Mouse (Mus musculus) T-helper 1 cell (primary cell): ENCODE results near the gene Ccdc107.

Source experiments
- in situ Hi-C: fragments of 300-600 bp; cut with MboI, MseI; formaldehyde crosslinking; loops from one replicate; pipeline ENCODE4 v1.15.1; 2025; ENCODE audit warnings: high pct_unique_total_duplicates

The Ccdc107 gene

DNA sequence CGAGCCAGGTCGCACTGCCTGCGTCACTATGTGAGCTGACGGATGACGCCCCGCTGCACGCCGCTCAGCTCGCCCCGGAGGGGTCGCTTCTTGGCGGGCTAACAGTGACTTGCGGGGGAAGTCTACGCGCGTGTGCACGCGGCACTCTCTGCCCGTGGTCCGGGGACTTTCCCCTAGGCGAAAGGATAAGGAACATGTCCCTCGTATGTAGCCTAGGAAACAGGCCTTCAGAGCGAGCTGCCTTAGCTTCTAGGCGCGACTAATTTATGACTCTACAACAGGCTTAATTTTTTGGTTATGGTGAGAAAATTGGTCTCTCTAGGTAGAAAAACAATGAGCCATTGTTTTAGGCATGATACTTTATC, at the start of gene Ccdc107:
Ccdc107 (plus strand) TSS at position 80 of the 365 bp plus-strand sequence.
- in situ Hi-C loops = loop anchor here (10.0 kb wide), 1 partner anchor 448 kb away; the partner anchor contains the start of gene Fam214b

DNA sequence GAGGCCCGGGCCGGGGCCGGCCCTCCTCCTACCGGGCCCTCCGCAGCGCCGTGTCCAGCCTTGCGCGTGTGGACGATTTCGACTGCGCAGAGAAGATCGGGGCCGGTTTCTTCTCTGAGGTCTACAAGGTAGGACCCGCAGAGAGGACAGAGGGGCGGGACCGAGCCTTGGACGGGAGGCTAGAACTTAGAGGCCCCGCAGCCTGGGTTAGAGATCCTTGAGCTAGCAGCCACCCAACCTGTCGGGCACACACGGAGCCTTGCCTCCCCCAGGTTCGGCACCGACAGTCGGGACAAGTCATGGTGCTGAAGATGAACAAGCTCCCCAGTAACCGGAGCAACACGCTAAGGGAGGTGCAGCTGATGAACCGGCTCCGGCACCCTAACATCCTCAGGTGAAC, 49.2 kb upstream of the Ccdc107 start:
- in situ Hi-C loops = loop anchor here (5.0 kb wide), 1 partner anchor 39 kb away; the partner anchor contains the start of gene Sit1

DNA sequence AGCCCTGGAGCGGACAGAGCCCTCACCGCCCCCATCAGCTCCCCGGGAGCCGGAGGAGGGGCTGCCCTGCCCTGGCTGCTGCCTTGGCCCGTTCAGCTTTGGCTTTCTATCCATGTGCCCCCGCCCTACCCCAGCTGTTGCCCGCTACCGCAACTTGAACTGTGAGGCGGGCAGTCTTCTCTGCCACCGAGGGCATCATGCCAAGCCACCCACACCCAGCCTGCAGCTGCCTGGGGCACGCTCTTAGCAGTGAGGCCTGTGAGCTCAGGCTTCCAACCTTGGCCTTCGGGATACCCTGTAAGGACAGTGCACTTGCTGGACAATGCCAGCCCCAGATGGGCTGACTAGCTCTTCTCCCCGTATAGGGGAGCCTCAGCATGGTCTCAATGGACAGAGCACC, 45.4 kb upstream of the Ccdc107 start:
- in situ Hi-C loops = no loop called here

DNA sequence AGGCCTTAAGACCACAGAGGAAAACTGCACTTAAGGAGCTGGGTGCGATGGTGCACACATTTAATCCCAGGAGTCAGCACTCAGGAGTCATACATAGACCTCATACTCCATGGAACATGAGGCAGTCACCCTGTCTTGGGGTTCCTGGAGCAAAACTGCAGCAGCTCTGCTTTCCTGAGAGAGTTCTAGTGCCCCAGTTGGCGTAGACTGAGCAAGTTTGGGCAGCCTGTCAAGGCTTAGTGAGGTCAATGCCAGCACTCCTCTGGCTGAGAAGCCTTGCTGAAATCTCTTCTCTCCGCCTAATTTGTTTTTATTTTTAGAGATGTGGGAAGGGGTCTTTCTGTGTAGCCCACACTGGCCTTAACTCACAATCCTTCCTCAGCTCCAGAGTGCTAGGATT, 44.1 kb upstream of the Ccdc107 start:
- in situ Hi-C loops = no loop called here

DNA sequence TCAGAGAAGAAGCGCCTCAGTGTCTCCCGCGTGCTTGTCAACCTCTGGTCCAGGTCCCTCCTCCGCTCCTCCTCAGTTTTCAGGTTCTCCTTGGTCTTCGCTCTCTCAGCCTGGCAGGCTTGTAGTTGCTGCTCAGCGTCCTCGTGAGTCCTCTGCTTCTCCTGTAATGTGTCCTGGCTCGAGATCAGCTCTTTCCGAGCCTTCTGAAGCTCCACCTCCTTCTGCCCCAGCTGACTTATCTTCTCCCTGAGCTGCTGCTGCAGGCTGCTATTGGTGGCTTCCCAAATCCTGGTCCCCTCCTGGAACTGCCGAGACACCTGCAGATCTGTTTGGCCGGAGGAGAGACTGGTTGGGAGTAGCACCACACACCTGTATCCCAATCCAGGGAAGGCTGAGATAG, 40.4 kb upstream of the Ccdc107 start:
- in situ Hi-C loops = no loop called here

DNA sequence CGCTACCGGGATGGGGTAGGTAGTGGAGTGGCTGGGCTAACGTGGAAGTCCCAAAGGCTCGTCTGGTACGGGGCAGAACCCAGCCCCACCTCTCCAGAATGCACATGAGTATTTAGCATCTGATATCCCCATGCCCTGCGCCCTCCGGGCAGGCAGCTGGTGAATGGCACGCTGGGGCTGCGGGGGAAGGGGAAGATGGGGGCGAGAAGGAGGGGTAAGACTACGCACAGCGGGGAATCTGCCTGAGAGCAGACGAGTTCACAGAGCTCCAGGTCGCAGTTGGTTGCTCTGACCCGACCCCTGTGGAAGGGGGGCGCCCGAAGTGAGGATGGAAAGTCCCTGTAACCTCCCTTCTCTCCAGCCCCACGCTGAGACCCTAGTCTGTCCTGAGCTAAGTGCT, 39.3 kb upstream of the Ccdc107 start:
- in situ Hi-C loops = no loop called here

DNA sequence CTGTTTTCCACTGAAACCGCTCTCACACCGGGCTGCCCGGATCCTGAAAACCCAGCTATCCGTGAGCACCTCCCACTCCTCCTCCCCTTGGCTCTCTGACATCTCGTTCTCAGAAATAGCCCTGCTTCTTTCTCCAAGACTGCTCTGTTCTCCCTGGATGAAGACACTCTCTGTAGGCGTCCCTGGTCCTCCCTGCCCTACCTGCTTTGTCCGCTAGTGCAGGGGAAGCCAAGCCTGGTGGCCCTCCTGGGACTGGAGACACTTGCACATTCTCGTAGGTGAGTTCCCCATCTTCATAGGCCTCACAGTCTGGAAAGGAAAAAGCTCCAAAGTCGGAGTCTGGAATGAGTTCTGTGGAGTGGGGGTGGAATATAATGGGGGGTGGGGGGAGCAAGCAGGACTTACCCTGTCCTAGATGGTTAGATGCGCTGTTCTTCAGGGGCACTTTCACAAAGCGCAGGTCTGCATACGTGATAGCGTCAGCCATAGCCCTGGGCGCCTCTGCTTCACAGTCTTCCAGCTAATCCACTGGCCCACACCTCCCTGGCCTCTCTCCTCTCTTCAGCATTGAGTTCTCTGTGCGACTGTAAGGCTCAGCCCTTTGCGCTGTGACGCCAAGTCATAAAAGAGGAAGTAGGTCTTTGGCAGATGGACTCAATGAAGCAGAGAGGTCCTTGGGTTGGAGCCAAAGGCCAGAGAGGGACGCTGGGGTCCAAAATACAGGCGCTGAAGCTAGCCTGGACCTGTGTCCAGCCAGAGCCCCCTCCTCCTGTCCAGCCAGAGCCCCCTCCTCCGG, 38.5 kb upstream of the Ccdc107 start, which contains the start of gene Cd72:
Cd72 (minus strand) TSS at position 588 of the 796 bp plus-strand sequence.
- in situ Hi-C loops = no loop called here

DNA sequence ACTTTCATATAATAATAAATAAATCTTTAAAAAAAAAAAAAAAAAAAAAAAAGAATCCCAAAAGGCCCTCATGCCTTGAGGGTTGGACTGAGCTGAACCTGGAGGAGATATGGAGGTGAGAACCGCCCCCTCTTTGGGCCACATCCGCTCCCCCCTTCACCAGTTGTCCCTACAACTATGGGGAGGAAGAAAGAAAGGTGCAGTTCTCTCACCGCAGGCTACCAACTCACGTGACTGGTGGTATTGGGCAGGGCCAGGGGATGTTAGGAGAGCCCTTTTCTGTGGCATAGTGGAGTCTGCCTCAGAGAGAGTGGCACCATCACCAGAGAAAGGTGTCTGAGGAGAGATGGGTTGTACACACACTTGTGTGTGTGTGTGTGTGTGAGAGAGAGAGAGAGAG, 36.2 kb upstream of the Ccdc107 start:
- in situ Hi-C loops = no loop called here

DNA sequence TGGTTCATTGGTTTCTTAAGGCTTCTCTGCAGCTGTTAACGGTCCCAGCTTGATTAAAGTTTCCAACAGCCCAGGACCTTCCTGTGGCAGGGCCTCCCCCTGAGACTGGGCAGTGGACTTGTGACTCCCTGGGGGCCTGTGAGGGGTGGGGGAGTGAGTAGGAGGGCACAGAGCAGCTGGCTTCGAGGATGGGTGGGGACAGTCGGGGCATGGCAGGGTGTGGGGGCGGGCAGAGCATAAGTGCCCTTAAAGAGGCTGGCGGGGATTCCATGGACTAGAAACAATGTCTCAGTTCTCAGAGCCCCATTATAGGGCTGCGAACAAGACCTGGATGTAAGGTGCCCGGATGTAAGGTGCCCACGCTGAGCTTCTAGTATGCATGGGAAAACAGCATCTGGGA, 35.6 kb upstream of the Ccdc107 start:
- in situ Hi-C loops = no loop called here

DNA sequence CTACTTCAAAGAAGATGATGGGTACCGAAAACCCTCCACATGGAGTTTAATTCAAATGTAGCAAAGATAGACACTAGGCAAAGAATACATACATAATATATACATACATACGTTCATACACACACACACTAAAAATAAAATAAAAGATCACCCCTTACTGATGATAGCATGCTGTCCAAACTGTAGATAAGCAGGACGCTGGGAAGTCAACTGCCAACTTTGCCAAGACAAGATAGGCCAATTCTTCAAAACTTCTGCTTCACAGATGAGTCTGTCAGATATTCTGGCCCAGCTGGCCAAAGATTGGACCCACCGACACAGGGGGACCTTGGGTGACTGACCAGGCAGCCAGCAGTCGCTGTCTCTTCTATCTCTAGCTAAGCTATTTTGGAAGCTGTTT, 29.6 kb upstream of the Ccdc107 start:
- in situ Hi-C loops = no loop called here

DNA sequence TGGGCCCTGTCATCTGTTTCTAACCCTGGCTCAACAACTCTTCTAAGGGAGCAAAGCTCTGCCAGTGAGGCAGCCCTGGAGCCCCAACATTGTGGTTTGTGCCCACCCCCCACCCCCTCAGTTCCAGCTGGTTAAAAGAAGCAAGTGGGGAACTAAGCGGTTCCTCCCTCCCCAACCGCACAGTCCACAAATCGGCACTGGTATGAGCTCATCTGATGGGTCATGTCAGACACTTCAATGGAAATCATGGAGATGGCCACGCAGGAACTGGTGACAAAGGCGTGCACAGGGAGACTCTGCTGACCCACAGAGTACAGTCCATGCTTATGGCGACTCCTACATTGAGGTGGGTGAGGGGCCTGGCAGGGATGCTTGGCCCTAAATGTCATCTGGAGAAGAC, 26.8 kb upstream of the Ccdc107 start:
- in situ Hi-C loops = no loop called here

DNA sequence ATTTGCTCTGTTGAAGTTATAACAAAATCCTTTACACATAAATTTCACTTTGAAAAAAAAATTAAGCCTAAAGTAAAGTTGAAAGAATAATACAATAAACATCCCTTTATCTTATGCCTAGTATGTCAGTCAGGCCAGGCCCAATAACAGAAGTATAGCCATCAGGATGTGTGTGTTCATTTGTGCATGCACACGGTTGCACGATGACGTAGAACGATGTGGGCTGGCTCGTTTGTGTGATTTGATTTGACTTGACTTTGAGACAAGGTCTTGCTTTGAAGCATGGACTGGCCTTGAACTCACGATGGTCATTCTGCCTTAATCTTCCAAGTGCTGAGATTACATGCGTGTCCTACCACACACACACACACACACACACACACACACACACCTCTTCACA, 25.8 kb upstream of the Ccdc107 start:
- in situ Hi-C loops = no loop called here

DNA sequence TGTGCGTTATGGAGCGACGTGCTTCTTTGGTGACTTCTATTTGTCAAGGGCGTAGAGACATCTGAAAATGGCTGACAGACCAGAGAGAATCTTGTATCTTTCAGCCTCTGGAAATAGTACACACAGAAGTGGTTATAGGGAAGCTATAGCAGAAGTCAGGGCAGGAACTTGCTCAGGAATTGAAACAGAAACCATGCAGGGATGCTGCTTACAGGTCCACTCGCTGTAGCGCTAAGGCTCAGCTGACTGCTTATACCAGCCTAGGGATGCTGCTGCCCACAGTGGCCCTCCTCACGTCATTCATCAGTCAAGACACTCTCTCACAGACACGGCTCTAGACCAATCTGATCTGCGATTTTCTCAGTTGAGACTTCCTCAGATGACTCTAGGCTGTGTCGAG, 22.4 kb upstream of the Ccdc107 start:
- in situ Hi-C loops = no loop called here

DNA sequence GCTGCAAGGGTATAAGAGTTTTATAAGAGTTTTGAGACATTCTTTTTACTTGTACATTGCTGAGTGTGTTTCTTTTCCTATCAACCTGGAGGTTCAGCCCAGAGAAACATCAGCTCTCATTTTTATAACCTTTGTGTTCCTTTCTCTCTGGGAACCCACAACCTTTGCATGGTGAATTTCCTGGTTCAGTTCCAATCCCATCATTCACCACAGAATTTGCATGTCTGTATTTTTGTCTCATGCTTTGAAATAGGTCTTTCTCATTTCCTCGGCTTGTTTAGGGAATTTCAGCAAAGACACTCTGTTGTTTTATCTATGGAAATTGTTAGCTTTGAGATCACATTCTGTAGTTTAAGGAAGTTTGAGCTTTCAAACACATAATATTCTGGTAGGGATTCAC, 19.1 kb upstream of the Ccdc107 start:
- in situ Hi-C loops = no loop called here

DNA sequence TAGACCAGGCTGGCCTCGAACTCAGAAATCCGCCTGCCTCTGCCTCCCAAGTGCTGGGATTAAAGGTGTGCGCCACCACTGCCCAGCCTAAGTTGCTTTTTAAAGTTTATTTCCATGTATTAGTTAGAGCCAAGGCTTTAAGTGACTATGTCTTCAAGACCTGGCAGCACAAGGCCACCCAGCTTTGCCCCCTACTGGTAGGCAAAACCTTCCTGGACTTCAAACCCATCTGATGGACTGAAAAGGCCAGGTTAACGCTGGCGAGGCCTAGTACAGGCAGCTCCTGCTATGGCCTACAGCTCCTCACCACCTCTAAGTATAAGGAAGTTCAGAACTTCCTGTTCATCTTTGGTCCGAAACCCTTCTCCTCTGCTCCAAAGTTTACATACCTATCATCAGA, 16.1 kb upstream of the Ccdc107 start:
- in situ Hi-C loops = no loop called here

DNA sequence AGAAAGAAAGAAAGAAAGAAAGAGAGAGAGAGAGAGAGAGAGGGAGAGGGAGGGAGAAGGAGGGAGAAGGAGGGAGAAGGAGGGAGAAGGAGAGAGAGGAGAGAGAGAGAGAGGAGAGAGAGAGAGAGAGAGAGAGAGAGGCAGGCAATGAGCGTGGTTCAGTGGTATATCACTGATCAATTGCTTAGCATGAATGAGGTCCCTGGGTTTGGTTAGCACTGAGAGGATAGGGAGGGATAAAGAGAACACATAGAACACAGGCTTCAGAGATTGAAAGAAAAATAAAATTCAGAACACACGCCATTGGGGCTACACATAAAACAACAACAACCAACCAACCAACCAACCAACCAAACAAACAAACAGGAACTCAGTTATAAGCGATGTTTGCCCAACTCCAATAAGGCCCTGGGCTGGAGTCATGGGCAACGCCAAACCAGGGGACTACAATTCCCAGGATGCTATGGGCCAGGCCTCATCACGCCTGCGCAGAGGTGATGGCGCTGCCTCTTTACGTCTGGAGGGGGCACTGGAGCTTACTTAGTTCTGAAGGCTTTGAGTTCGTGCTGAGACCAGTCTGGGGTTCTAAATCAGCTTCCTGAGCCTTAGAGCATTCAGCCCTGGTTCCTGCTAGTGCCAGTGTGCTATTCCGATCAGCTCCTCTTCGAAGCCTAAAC, 14.7 kb upstream of the Ccdc107 start:
- in situ Hi-C loops = no loop called here

DNA sequence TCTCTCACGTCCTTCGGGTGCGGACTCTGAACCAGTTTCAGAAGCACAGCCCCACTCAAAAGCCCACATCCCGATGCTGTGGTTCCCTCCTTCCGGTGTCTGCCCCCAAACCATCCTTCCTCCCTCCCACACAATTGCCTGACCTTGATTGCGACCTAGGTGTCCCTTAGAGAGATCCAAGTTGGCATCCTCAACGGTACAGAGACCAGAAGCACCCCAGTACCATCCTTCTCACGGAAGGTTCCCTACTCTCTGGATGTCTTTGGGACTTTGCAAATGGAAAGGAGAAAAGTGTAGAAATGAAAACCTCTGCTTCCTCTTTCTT, 14.2 kb upstream of the Ccdc107 start:
- in situ Hi-C loops = no loop called here

DNA sequence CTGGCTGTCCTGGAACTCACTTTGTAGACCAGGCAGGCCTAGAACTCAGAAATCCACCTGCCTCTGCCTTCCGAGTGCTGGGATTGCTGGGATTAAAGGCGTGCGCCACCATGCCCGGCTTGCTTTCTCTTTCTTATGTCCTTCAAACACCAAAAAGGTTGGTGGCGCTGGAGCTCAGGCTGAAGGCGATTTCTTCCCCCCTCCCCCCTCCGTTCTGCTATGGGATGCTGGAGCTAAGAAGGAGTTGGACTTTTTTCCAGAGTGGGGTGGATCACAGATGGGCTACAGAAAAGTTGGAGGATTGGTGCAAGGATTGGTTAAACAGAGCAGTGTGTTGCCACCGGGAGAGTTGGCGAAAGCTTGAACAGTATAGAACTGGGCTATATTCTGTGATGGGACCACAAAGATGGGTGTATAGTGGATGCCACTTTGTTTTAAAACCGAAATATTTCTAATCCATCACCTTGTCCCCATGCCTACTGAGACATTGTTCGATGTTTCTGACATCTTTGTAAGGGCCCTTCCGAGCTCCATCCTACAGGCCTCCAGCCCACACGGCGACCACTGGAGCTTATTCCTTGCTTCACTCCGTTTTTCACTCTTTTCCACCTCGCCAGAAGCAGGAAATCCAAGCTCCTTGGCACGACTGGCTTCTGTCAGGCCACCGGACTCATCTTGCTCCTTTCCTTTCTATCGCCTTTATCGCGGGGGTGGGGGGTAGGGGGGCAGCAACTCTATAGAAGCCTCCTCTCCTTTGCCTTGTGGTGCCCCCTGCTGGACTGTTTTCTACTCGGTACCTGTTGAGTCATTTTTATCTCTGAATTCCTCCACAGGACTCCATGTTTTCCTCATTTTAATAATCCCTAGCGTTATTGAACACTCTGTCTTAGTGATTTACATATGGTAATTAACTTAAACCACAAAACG, 13.5 kb upstream of the Ccdc107 start:
- in situ Hi-C loops = no loop called here

DNA sequence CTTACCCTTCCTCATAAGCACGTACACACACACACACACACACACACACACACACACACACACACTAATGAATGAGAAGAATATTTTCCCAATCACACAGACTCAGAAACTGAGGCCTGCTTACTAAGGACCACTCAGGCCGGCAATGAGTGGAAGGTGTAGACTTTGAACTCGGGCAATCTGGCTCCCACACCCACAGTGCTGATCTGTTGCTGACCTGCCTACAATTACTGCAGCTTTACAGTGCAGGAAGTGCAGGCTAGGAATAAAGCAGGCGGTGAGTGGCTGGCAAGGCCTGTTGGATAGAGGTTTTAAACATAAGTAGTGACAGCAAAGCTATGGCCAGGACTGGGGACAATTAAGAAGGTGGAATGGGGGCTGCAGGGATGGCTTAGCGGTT, 11.7 kb upstream of the Ccdc107 start:
- in situ Hi-C loops = loop anchor here (5.0 kb wide), 1 partner anchor 39 kb away; the partner anchor contains the start of gene Tesk1

DNA sequence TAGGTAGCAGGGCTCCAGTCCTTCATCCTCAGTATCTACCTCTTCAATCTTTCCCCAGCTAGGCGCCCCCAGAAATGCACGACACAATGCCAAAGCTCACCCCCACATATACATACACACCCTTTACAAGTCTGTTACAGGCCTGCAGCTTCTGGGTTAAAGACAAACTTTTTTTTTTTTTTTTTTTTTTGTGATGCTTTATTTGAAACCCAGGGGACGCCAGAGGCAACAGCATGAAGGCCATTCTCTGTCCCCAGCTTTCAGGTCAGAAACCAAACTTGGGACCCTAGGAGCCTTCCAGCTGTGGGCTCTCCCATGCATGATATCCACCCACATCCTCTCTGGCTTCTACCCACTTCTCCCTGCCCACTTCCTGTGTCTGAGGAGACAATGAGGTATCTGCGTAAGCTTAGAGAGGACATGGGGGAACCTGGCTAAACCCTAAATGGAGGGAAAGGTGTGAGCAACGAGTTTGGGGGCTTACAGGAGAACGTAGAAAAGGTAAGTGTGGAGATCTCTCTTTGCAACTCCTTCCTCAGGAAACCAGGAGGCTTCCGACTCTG, 10.7 kb upstream of the Ccdc107 start:
- in situ Hi-C loops = loop anchor here (5.0 kb wide), 1 partner anchor 40 kb away; the partner anchor contains the start of gene Tesk1

DNA sequence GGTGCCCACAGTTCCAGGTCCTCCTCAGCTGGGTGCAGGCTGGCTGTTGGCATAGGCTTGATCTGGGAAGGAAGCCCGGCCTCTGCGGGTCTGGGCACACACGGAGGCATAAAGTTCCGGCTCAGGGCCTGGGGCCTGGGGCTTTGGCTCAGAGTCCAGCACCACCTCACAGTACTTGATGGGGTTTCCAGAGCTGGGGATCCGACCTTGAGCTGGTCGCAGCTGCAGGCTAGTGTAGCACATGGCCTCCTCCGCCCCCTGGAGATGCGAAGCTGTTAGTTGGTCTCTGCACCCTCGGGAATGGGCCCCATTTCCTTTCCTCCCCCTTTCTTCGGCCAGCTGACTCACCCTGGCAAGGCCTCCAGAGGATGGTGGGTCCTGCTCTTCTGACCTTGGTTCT, 10.1 kb upstream of the Ccdc107 start:
- in situ Hi-C loops = loop anchor here (5.0 kb wide), 1 partner anchor 40 kb away; the partner anchor contains the start of gene Tesk1
